Mouse (Mus musculus) limb, embryonic 13.5 days (tissue): ENCODE measurements around the gene Zbtb7a. TPM values are rescaled to one million over a fixed set of nuclear protein-coding genes. Genes with fewer than 3 reads are reported as not detected.
A peak's percentile ranks its signal among the peaks of the same experiment; 100 is the strongest.

Experiments
- ATAC-seq: fragments of 200-750 bp; cut with Nextera tagmentation; 2 replicates; pipeline ENCODE4 v1.8.0; 2017; ENCODE audit warnings: low read depth, moderate number of reproducible peaks, moderate TSS enrichment; ENCODE audit not compliant: low FRiP score
- H3K27ac ChIP-seq: fragments of 300-500 bp; sonication (generic); 2 replicates; pipeline ENCODE4 v1.5.1; 2015; ENCODE audit warnings: inconsistent platforms, mild to moderate bottlenecking, moderate library complexity
- H3K27me3 ChIP-seq: fragments of 300-500 bp; sonication (generic); 2 replicates; pipeline ENCODE4 v1.6.1; 2015; ENCODE audit warnings: mild to moderate bottlenecking, inconsistent platforms
- H3K36me3 ChIP-seq: fragments of 300-500 bp; sonication (generic); 2 replicates; pipeline ENCODE4 v1.6.1; 2015; ENCODE audit warnings: inconsistent platforms, mild to moderate bottlenecking, moderate library complexity
- H3K4me1 ChIP-seq: fragments of 300-500 bp; sonication (generic); 2 replicates; pipeline ENCODE4 v1.6.1; 2015; ENCODE audit warnings: inconsistent platforms
- H3K4me2 ChIP-seq: fragments of 300-500 bp; sonication (generic); replicated peaks from 2 replicates; pipeline ENCODE4 v1.6.1; 2015; ENCODE audit warnings: inconsistent platforms, mild to moderate bottlenecking, moderate library complexity
- H3K4me3 ChIP-seq: fragments of 300-500 bp; sonication (generic); 2 replicates; pipeline ENCODE4 v1.5.1; 2015; ENCODE audit warnings: moderate library complexity, mild to moderate bottlenecking, inconsistent platforms
- H3K9ac ChIP-seq: fragments of 300-500 bp; sonication (generic); 2 replicates; pipeline ENCODE4 v1.6.1; 2015; ENCODE audit warnings: mild to moderate bottlenecking, inconsistent platforms
- H3K9me3 ChIP-seq: fragments of 300-500 bp; sonication (generic); 2 replicates; pipeline ENCODE4 v1.6.1; 2016; ENCODE audit warnings: inconsistent platforms
- WGBS: fragments of 180-500 bp; shearing (Covaris S2); methylation state at CpG from one replicate; pipeline ENCODE4 v1.1.7; 2015; 5-methylcytosine and 5-hydroxymethylcytosine counted together
- polyA plus RNA-seq: library from polyadenylated mRNA; unstranded; fragments of >200 nt; fragmentation: Nextera tagmentation; extraction: Ambion mirVana; gene quantifications from 2 replicates; pipeline ENCODE4 v1.2.1, GENCODE M21; 2015

Gene Zbtb7a
- polyA plus RNA-seq = 22.5 and 22.6 TPM in 2 replicates

GRCm38 (mm10) chr10:81134966-81135681 lies at the start of gene Zbtb7a:
Gene Zbtb7a (plus strand): TSS chr10:81135220.
- Histone ChIP-seq H3K27me3 (peaks cover 33% of the 10 kb centered on the region), H3K9ac (peak within 1 kb of the TSS; percentile 95)

GRCm38 (mm10) chr10:81087021-81087420 lies 48.0 kb upstream of the Zbtb7a start:
- H3K27me3 ChIP-seq = no peaks in the 10 kb centered on the region
- H3K4me1 ChIP-seq = peaks cover 8% of the 10 kb centered on the region
- no peak overlapping the region for H3K4me2 ChIP-seq
- H3K9me3 ChIP-seq = peaks cover 5% of the 10 kb centered on the region; the same call in 1 of the 2 replicates
- no peak overlapping the region for H3K27ac ChIP-seq
- H3K9ac ChIP-seq = no peak overlapping the region
- ATAC-seq = no peak
- H3K36me3 ChIP-seq = peaks cover 14% of the 10 kb centered on the region
- 55% methylated on average over 2 of the region's 2 CpGs for WGBS
- no peak overlapping the region for H3K4me3 ChIP-seq

More at GRCm38 (mm10) chr10:81134966-81135681, at the start of gene Zbtb7a:
- under 1% methylated on average over 40 of the region's 41 CpGs for WGBS
- Histone ChIP-seq H3K9me3 (no peaks in the 10 kb centered on the region), H3K4me2 (peak within 1 kb of the TSS; percentile 97), H3K36me3 (0 out of 2 replicates have a peak, but pooled peaks cover 9% of the 10 kb centered on the region), H3K27ac (peak within 1 kb of the TSS; percentile 99), H3K4me3 (peak within 1 kb of the TSS; percentile 87), H3K4me1 (peaks cover 41% of the 10 kb centered on the region)
- no peak for ATAC-seq

GRCm38 (mm10) chr10:81089216-81089615 lies 45.8 kb upstream of the Zbtb7a start:
- WGBS = 38% methylated on average over 2 of the region's 2 CpGs

GRCm38 (mm10) chr10:81090621-81091020 lies 44.4 kb upstream of the Zbtb7a start:
- H3K27ac ChIP-seq = no peak overlapping the region
- ATAC-seq = no peak
- no peak overlapping the region for H3K9ac ChIP-seq
- WGBS = 76% methylated on average over 7 of the region's 7 CpGs
- no peak overlapping the region for H3K4me3 ChIP-seq
- H3K27me3 ChIP-seq = 0 out of 2 replicates have a peak, but pooled peaks cover 4% of the 10 kb centered on the region
- no peaks in the 10 kb centered on the region for H3K36me3 ChIP-seq
- H3K4me2 ChIP-seq = no peak overlapping the region
- H3K9me3 ChIP-seq = peaks cover 5% of the 10 kb centered on the region; the same call in 1 of the 2 replicates
- H3K4me1 ChIP-seq = peaks cover 8% of the 10 kb centered on the region

More at GRCm38 (mm10) chr10:81089216-81089615, 45.8 kb upstream of the Zbtb7a start:
- Histone ChIP-seq H3K4me1 (peaks cover 8% of the 10 kb centered on the region), H3K27me3 (0 out of 2 replicates have a peak, but pooled peaks cover 4% of the 10 kb centered on the region), H3K9ac (0 out of 2 replicates have a peak overlapping the region, but pooled peaks have one; percentile 31), H3K27ac (no peak overlapping the region), H3K4me2 (no peak overlapping the region), H3K36me3 (no peaks in the 10 kb centered on the region), H3K9me3 (peaks cover 5% of the 10 kb centered on the region; the same call in 1 of the 2 replicates), H3K4me3 (no peak overlapping the region)
- ATAC-seq = 0 out of 2 replicates have a peak, but pooled peaks have one; percentile 12

- H3K27me3 ChIP-seq = 0 out of 2 replicates have a peak, but pooled peaks cover 4% of the 10 kb centered on the region
- no peak overlapping the region for H3K9ac ChIP-seq
- WGBS = 61% methylated on average over 22 of the region's 22 CpGs
- ATAC-seq = no peak
- peaks cover 5% of the 10 kb centered on the region; the same call in 1 of the 2 replicates for H3K9me3 ChIP-seq
- H3K27ac ChIP-seq = no peak overlapping the region
- H3K4me1 ChIP-seq = peaks cover 8% of the 10 kb centered on the region
- no peak overlapping the region for H3K4me3 ChIP-seq
- no peaks in the 10 kb centered on the region for H3K36me3 ChIP-seq
- no peak overlapping the region for H3K4me2 ChIP-seq
Observed at GRCm38 (mm10) chr10:81092465-81093250, 42.4 kb upstream of the Zbtb7a start.

GRCm38 (mm10) chr10:81094931-81095678 lies 39.9 kb upstream of the Zbtb7a start:
- H3K27ac ChIP-seq = no peak overlapping the region
- no peak for ATAC-seq
- WGBS = 56% methylated on average over 9 of the region's 9 CpGs

GRCm38 (mm10) chr10:81105565-81106112 lies 29.4 kb upstream of the Zbtb7a start, which contains the start of gene Map2k2:
Gene Map2k2 (plus strand): TSS chr10:81105915.
- Histone ChIP-seq H3K4me3 (peak within 1 kb of the TSS; percentile 92), H3K9me3 (no peaks in the 10 kb centered on the region), H3K27me3 (no peaks in the 10 kb centered on the region), H3K36me3 (peaks cover 34% of the 10 kb centered on the region), H3K9ac (peak within 1 kb of the TSS; percentile 98), H3K4me2 (peak within 1 kb of the TSS; percentile 78), H3K27ac (peak within 1 kb of the TSS; percentile 99), H3K4me1 (peaks cover 21% of the 10 kb centered on the region)
- peak; percentile 93 for ATAC-seq
- under 1% methylated on average over 56 of the region's 56 CpGs for WGBS

More at GRCm38 (mm10) chr10:81094931-81095678, 39.9 kb upstream of the Zbtb7a start:
- no peak overlapping the region for H3K4me2 ChIP-seq
- peaks cover 5% of the 10 kb centered on the region; the same call in 1 of the 2 replicates for H3K9me3 ChIP-seq
- H3K4me1 ChIP-seq = no peaks in the 10 kb centered on the region
- no peak overlapping the region for H3K4me3 ChIP-seq
- no peaks in the 10 kb centered on the region for H3K36me3 ChIP-seq
- H3K9ac ChIP-seq = no peak overlapping the region
- 0 out of 2 replicates have a peak, but pooled peaks cover 4% of the 10 kb centered on the region for H3K27me3 ChIP-seq

- Histone ChIP-seq H3K4me3 (peak overlapping the region; percentile 92), H3K36me3 (peaks cover 39% of the 10 kb centered on the region), H3K4me1 (peaks cover 21% of the 10 kb centered on the region), H3K9ac (peak overlapping the region; percentile 98), H3K4me2 (peak overlapping the region; percentile 78), H3K9me3 (no peaks in the 10 kb centered on the region), H3K27me3 (no peaks in the 10 kb centered on the region), H3K27ac (peak overlapping the region; percentile 99)
- under 1% methylated on average over 34 of the region's 35 CpGs for WGBS
- ATAC-seq = peak; percentile 89
Observed at GRCm38 (mm10) chr10:81106113-81106721, 28.8 kb upstream of the Zbtb7a start.

GRCm38 (mm10) chr10:81112946-81113345 lies 22.1 kb upstream of the Zbtb7a start:
- H3K36me3 ChIP-seq = peaks cover 96% of the 10 kb centered on the region
- no peaks in the 10 kb centered on the region for H3K27me3 ChIP-seq
- no peak overlapping the region for H3K4me2 ChIP-seq
- ATAC-seq = no peak
- H3K9ac ChIP-seq = no peak overlapping the region
- no peaks in the 10 kb centered on the region for H3K4me1 ChIP-seq
- H3K9me3 ChIP-seq = no peaks in the 10 kb centered on the region
- 94% methylated on average over 6 of the region's 6 CpGs for WGBS
- H3K27ac ChIP-seq = no peak overlapping the region
- H3K4me3 ChIP-seq = no peak overlapping the region

GRCm38 (mm10) chr10:81119625-81120024 lies 15.4 kb upstream of the Zbtb7a start:
- Histone ChIP-seq H3K4me3 (no peak overlapping the region), H3K27ac (no peak overlapping the region), H3K27me3 (no peaks in the 10 kb centered on the region), H3K9ac (no peak overlapping the region), H3K36me3 (peaks cover 95% of the 10 kb centered on the region), H3K9me3 (no peaks in the 10 kb centered on the region), H3K4me1 (no peaks in the 10 kb centered on the region), H3K4me2 (no peak overlapping the region)
- 89% methylated on average over 10 of the region's 10 CpGs for WGBS
- ATAC-seq = no peak

- H3K4me2 ChIP-seq = no peak overlapping the region
- peaks cover 90% of the 10 kb centered on the region for H3K36me3 ChIP-seq
- H3K4me1 ChIP-seq = no peaks in the 10 kb centered on the region
- 82% methylated on average over 7 of the region's 7 CpGs for WGBS
- no peak overlapping the region for H3K27ac ChIP-seq
- no peak overlapping the region for H3K9ac ChIP-seq
- no peak for ATAC-seq
- no peaks in the 10 kb centered on the region for H3K27me3 ChIP-seq
- no peaks in the 10 kb centered on the region for H3K9me3 ChIP-seq
- H3K4me3 ChIP-seq = no peak overlapping the region
Observed at GRCm38 (mm10) chr10:81120650-81121049, 14.4 kb upstream of the Zbtb7a start.
